Comparison of ENCODE assay signal across 8 mouse cellular contexts in the genomic region with DNA sequence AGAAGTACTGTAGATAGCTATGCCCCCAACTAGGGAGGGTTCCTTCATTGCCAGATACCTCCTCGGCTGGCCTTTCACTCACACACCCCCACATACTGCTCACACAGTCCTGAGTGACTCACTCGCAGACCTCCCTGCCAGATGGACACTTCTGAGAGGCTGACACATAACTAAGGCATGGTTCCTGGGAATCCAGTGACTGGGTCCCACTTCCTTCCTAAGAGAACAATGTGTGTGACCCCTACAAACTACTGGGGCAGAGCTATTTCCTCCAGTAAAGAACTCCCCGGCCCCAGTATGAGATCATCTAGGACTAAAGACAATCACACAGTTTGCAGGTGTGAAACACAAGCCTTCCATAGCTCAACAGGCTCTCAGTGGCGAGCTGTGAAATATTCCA.
DNase-seq lines count a peak whose midpoint lies in the region; ATAC-seq and TF ChIP-seq lines count a peak whose summit lies in the region.
"Had no signal": no experiment of that assay in that cellular context is flagged by ENCODE, and none has a peak within 500 bp of the region (broad histone marks: within the 10 kb centered on the region; RNA-seq: fewer than 3 reads in every experiment).

No protein-coding gene starts in this region.

- H3K36me3 ChIP-seq in intestine, embryonic 15.5 days: no peaks in the 10 kb centered on the region
- H3K36me3 ChIP-seq in lung, embryonic 14.5 days (ENCODE audit: insufficient read depth): no peaks in the 10 kb centered on the region

- peaks cover 9% of the 10 kb centered on the region; the same call in 1 of the 2 replicates for H3K4me1 ChIP-seq in brown adipose tissue, adult 24 weeks (ENCODE audit: control insufficient read depth, insufficient read depth, insufficient read length, low read length)
- H3K4me1 ChIP-seq in intestine, embryonic 15.5 days (replicated peaks): no peaks in the 10 kb centered on the region
- peaks cover 18% of the 10 kb centered on the region; the same call in 1 of the 2 replicates for H3K4me1 ChIP-seq in lung, embryonic 14.5 days (ENCODE audit: insufficient read depth)

- no peaks in the 10 kb centered on the region for H3K27me3 ChIP-seq in intestine, embryonic 15.5 days (replicated peaks)
- no peaks in the 10 kb centered on the region for H3K27me3 ChIP-seq in lung, embryonic 14.5 days (ENCODE audit: insufficient read depth, low read length)
- H3K27me3 ChIP-seq: forebrain, embryonic 13.5 days had no signal

- no peaks in the 10 kb centered on the region for H3K9me3 ChIP-seq in intestine, embryonic 15.5 days
- no peaks in the 10 kb centered on the region for H3K9me3 ChIP-seq in lung, embryonic 14.5 days (ENCODE audit: low read depth, low read length)
- H3K9me3 ChIP-seq: forebrain, embryonic 13.5 days had no signal

- no peak overlapping the region for H3K9ac ChIP-seq in intestine, embryonic 15.5 days
- no peak overlapping the region for H3K9ac ChIP-seq in lung, embryonic 14.5 days
- H3K9ac ChIP-seq: forebrain, embryonic 13.5 days had no signal

- intact Hi-C loops in left cerebral cortex, postnatal 14 days (cut with DNase I): no loop called here

- peak; percentile 82 for DNase-seq in NIH3T3 (ENCODE audit: low read depth)
- peak; percentile 62 for DNase-seq in lung, embryonic 14.5 days
- no peak for DNase-seq in cerebellum, postnatal 4 days (ENCODE audit: low spot score in 2 of 2)
- no peak for DNase-seq in left cerebral cortex, postnatal 14 days (ENCODE audit: low spot score in 2 of 2)
- no peak for DNase-seq in cerebellum, adult 8-10 months

- 45% methylated on average over 4 of the region's 4 CpGs for WGBS in intestine, embryonic 15.5 days
- 23% methylated on average over 4 of the region's 4 CpGs for WGBS in lung, embryonic 14.5 days

- no peak for TF ChIP-seq CTCF in lung, embryonic 14.5 days (IDR thresholded peaks at IDR 0.05; ENCODE audit: low read depth)

- H3K4me3 ChIP-seq in brown adipose tissue, adult 24 weeks (ENCODE audit: insufficient read depth, low read depth, low read length): no peak overlapping the region
- no peak overlapping the region for H3K4me3 ChIP-seq in intestine, embryonic 15.5 days (replicated peaks)
- H3K4me3 ChIP-seq in lung, embryonic 14.5 days (ENCODE audit: low read depth, low read length): no peak overlapping the region
- H3K4me3 ChIP-seq: forebrain, embryonic 13.5 days had no signal

- ATAC-seq in intestine, embryonic 15.5 days: peak; percentile 34; the same call in 1 of the 2 replicates
- peak; percentile 77 for ATAC-seq in lung, embryonic 14.5 days (ENCODE audit: insufficient read depth)
- ATAC-seq: forebrain, embryonic 13.5 days had no signal

- peak overlapping the region; percentile 97 for H3K27ac ChIP-seq in brown adipose tissue, adult 24 weeks (replicated peaks; ENCODE audit: low read depth, low read length)
- no peak overlapping the region for H3K27ac ChIP-seq in intestine, embryonic 15.5 days
- H3K27ac ChIP-seq in lung, embryonic 14.5 days (ENCODE audit: low read depth): peak overlapping the region; percentile 66; the same call in 1 of the 2 replicates
- H3K27ac ChIP-seq: forebrain, embryonic 13.5 days had no signal

- H3K4me2 ChIP-seq in intestine, embryonic 15.5 days (replicated peaks): no peak overlapping the region
- H3K4me2 ChIP-seq in lung, embryonic 14.5 days: no peak overlapping the region
- H3K4me2 ChIP-seq: forebrain, embryonic 13.5 days had no signal

Comparison
In these comparisons a context has a peak if more than half of its experiments do, and no peak if none do; other contexts are left out.
1. DNase-seq: peak in NIH3T3 (single experiment) and lung, embryonic 14.5 days (single experiment); none in cerebellum, postnatal 4 days (0 of 2), left cerebral cortex, postnatal 14 days (0 of 2) and cerebellum, adult 8-10 months (single experiment).